Mouse (Mus musculus) gastrocnemius, adult 18-20 months (tissue): Measurements from ENCODE around the gene Ubqln1. TPM values are rescaled to one million over a fixed set of nuclear protein-coding genes. Genes with fewer than 3 reads are reported as not detected.
"Not testable (repeated sequence)": the region's sequence is repeated elsewhere in the genome, so short reads cannot be mapped to it uniquely, and the experiment has no call there.

Experiments
- DNase-seq: peaks from one replicate; pipeline ENCODE4 v3.0.0; 2021; ENCODE audit warnings: low spot score
- total RNA-seq, 2 experiments: library from RNA; stranded (reverse); gene quantifications; 2 replicates each; pipeline ENCODE4 v1.2.3; 2021

Ubqln1 gene
- total RNA-seq, 2 experiments from 2014 or later = 47.6 to 52.7 TPM

GRCm38 (mm10) chr13:58157036-58157435 lies 58.4 kb downstream of the Ubqln1 start:
- DNase-seq = no peak

GRCm38 (mm10) chr13:58156031-58156430 lies 59.4 kb downstream of the Ubqln1 start:
- DNase-seq = no peak

GRCm38 (mm10) chr13:58150442-58150841 lies 65.0 kb downstream of the Ubqln1 start:
- DNase-seq = no peak

GRCm38 (mm10) chr13:58149629-58150028 lies 65.8 kb downstream of the Ubqln1 start:
- DNase-seq = no peak

GRCm38 (mm10) chr13:58149033-58149558 lies 66.4 kb downstream of the Ubqln1 start:
- DNase-seq = no peak

GRCm38 (mm10) chr13:58148256-58148831 lies 67.1 kb downstream of the Ubqln1 start:
- DNase-seq = peak; percentile 6

GRCm38 (mm10) chr13:58147760-58148159 lies 67.7 kb downstream of the Ubqln1 start:
- DNase-seq = no peak

GRCm38 (mm10) chr13:58146603-58147002 lies 68.8 kb downstream of the Ubqln1 start:
- DNase-seq = not testable (repeated sequence)

- DNase-seq = no peak
Measured at GRCm38 (mm10) chr13:58131692-58132091, 83.8 kb downstream of the Ubqln1 start.

- no peak for DNase-seq
Measured at GRCm38 (mm10) chr13:58129687-58130246, 85.7 kb downstream of the Ubqln1 start.

GRCm38 (mm10) chr13:58128768-58129671 lies 86.4 kb downstream of the Ubqln1 start:
- DNase-seq = peak; percentile 96

- DNase-seq = peak; percentile 92
Measured at GRCm38 (mm10) chr13:58128396-58128767, 87.1 kb downstream of the Ubqln1 start, which contains the start of gene Hnrnpa0. Hnrnpa0 (minus strand) TSS chr13:58128556.

- DNase-seq = peak; percentile 41
Measured at GRCm38 (mm10) chr13:58127766-58128361, 87.6 kb downstream of the Ubqln1 start.

GRCm38 (mm10) chr13:58126862-58127765 lies 88.3 kb downstream of the Ubqln1 start:
- DNase-seq = no peak

Other genes starting within 250 kb of the Ubqln1 start
- under 1 TPM; 0.26 to 0.78 TPM for gene Klhl3, start 102.1 kb downstream of the Ubqln1 start, total RNA-seq
- gene Hnrnpa0, start 87.1 kb downstream of the Ubqln1 start, total RNA-seq = 10 to 100 TPM; 30.8 to 34.4 TPM
- gene Idnk, start 58.0 kb downstream of the Ubqln1 start, total RNA-seq = 1 to 10 TPM; 5.9 to 7.9 TPM
- 10 to 100 TPM; 30.6 to 31.9 TPM for gene Gkap1, start 60.0 kb upstream of the Ubqln1 start, total RNA-seq
- not detected for gene Kif27, start 143.5 kb upstream of the Ubqln1 start, total RNA-seq
- 1 to 10 TPM; 6.2 to 6.7 TPM for gene 2210016F16Rik, start 169.6 kb upstream of the Ubqln1 start, total RNA-seq
- 1 to 10 TPM; 5.3 to 6.7 TPM for gene Rmi1, start 186.6 kb upstream of the Ubqln1 start, total RNA-seq
- 100 to 1,000 TPM; 255 to 260 TPM for gene Hnrnpk, start 187.7 kb upstream of the Ubqln1 start, total RNA-seq